Mouse (Mus musculus): ENCODE data around the gene Elmo1. TPM values are rescaled to one million over a fixed set of nuclear protein-coding genes. Genes with fewer than 3 reads are reported as not detected.

Gene Elmo1
- total and polyA plus RNA-seq, 3 experiments, result 23.1 to 50.2 (median 32.2) TPM

GRCm38 (mm10) chr13:20439488-20439887 lies 349.1 kb downstream of the Elmo1 start:
- Histone ChIP-seq H3K27ac (ENCODE audit: insufficient read depth, low read depth) (no peak overlapping the region), H3K4me3 (replicated peaks in 1 of 3; ENCODE audit: low read depth in 2 of 3, low read length in 2 of 3, poor library complexity in 1 of 3) (no peak overlapping the region), H3K4me2 (ENCODE audit: insufficient read depth, low read depth, poor library complexity, severe bottlenecking) (no peak overlapping the region), H3K9me3 (replicated peaks; ENCODE audit: low read length) (no peaks in the 10 kb centered on the region), H3K4me1 (ENCODE audit: control insufficient read depth in 1 of 2, insufficient read depth in 2 of 2) (peaks cover 2 to 14% of the 10 kb centered on the region in 2 experiments; a peak in 2 of 4 replicates), H3K79me2 (replicated peaks; ENCODE audit: control insufficient read depth, extremely low read depth, insufficient read depth, poor library complexity, severe bottlenecking) (no peaks in the 10 kb centered on the region), H3K27me3 (replicated peaks) (no peaks in the 10 kb centered on the region), H3K36me3 (replicated peaks in 1 of 2; ENCODE audit: control insufficient read depth in 1 of 2, insufficient read depth in 1 of 2, low read length in 1 of 2) (peaks cover 4 to 40% of the 10 kb centered on the region in 2 experiments), H3K9ac (ENCODE audit: insufficient read depth, low read depth) (no peak overlapping the region)
- in situ Hi-C loops (cut with MboI; ENCODE audit: low pct_ligation_motif_present, low pct_unique_long_range_greater_than_20kb, low sequenced_read_pairs), result no loop called here
- no peak for DNase-seq (ENCODE audit: extremely low read depth)
- TF ChIP-seq TCF12 (IDR thresholded peaks at IDR 0.05; ENCODE audit: low read depth, low read length) (no peak), ELF1 (IDR thresholded peaks at IDR 0.05; ENCODE audit: low read depth, low read length) (no peak), ETS1 (conservative IDR thresholded peaks at IDR 0.05; ENCODE audit: low read depth, low read length) (no peak), ZMIZ1 (IDR thresholded peaks at IDR 0.05; ENCODE audit: low read depth, low read length) (no peak), ZNF384 (IDR thresholded peaks at IDR 0.05; ENCODE audit: low read depth, low read length) (no peak), JUND (conservative IDR thresholded peaks at IDR 0.05; ENCODE audit: low read depth, low read length) (no peak), SMC3 (IDR thresholded peaks at IDR 0.05; ENCODE audit: low read depth, low read length) (no peak), POLR2A (IDR thresholded peaks at IDR 0.05; ENCODE audit: low read depth, low read length) (no peak), PAX5 (IDR thresholded peaks at IDR 0.05; ENCODE audit: low read length) (no peak), USF1 (IDR thresholded peaks at IDR 0.05; ENCODE audit: low read depth, low read length) (no peak), SIN3A (IDR thresholded peaks at IDR 0.05; ENCODE audit: low read length) (no peak), MAX (IDR thresholded peaks at IDR 0.05; ENCODE audit: low read length) (no peak), UBTF (IDR thresholded peaks at IDR 0.05; ENCODE audit: low read depth, low read length) (no peak), NELFE (IDR thresholded peaks at IDR 0.05; ENCODE audit: low read depth, low read length) (no peak), IRF4 (IDR thresholded peaks at IDR 0.05; ENCODE audit: low read depth, low read length) (no peak), USF2 (conservative IDR thresholded peaks at IDR 0.05; ENCODE audit: low read depth, low read length) (no peak), MYC (IDR thresholded peaks at IDR 0.05; ENCODE audit: low read depth, low read length) (no peak), MEF2A (IDR thresholded peaks at IDR 0.05; ENCODE audit: borderline replicate concordance, low read depth, low read length) (no peak), CTCF (conservative IDR thresholded peaks at IDR 0.05 in 1 of 2, IDR thresholded peaks at IDR 0.05 in 1 of 2; ENCODE audit: low read depth in 2 of 2, low read length in 2 of 2) (no peak), POLR2AphosphoS2 (IDR thresholded peaks at IDR 0.05; ENCODE audit: low read depth, low read length) (no peak)
- dilution Hi-C loops (cut with MboI; ENCODE audit: extremely low pct_ligation_motif_present, extremely low pct_unique_long_range_greater_than_20kb, low sequenced_read_pairs), result no loop called here

- dilution Hi-C loops (cut with MboI; ENCODE audit: extremely low pct_ligation_motif_present, extremely low pct_unique_long_range_greater_than_20kb, low sequenced_read_pairs), result no loop called here
- H3K4me2 ChIP-seq (ENCODE audit: insufficient read depth, low read depth, poor library complexity, severe bottlenecking), result no peak overlapping the region
- H3K9me3 ChIP-seq (replicated peaks; ENCODE audit: low read length), result no peaks in the 10 kb centered on the region
- no peak overlapping the region for H3K27ac ChIP-seq (ENCODE audit: insufficient read depth, low read depth)
- DNase-seq (ENCODE audit: extremely low read depth), result no peak
- peaks cover 27 to 86% of the 10 kb centered on the region in 2 experiments for H3K36me3 ChIP-seq (replicated peaks in 1 of 2; ENCODE audit: control insufficient read depth in 1 of 2, insufficient read depth in 1 of 2, low read length in 1 of 2)
- H3K4me1 ChIP-seq (ENCODE audit: control insufficient read depth in 1 of 2, insufficient read depth in 2 of 2), result no peaks in the 10 kb centered on the region
- in situ Hi-C loops (cut with MboI; ENCODE audit: low pct_ligation_motif_present, low pct_unique_long_range_greater_than_20kb, low sequenced_read_pairs), result no loop called here
- H3K9ac ChIP-seq (ENCODE audit: insufficient read depth, low read depth), result no peak overlapping the region
- H3K79me2 ChIP-seq (replicated peaks; ENCODE audit: control insufficient read depth, extremely low read depth, insufficient read depth, poor library complexity, severe bottlenecking), result no peaks in the 10 kb centered on the region
- H3K4me3 ChIP-seq (replicated peaks in 1 of 3; ENCODE audit: low read depth in 2 of 3, low read length in 2 of 3, poor library complexity in 1 of 3), result no peak overlapping the region
- H3K27me3 ChIP-seq (replicated peaks), result no peaks in the 10 kb centered on the region
- no peak for TF ChIP-seq MEF2A (IDR thresholded peaks at IDR 0.05; ENCODE audit: borderline replicate concordance, low read depth, low read length)
- no peak for TF ChIP-seq PAX5 (IDR thresholded peaks at IDR 0.05; ENCODE audit: low read length)
- TF ChIP-seq RCOR1 (conservative IDR thresholded peaks at IDR 0.05; ENCODE audit: low read depth, low read length), result no peak
- TF ChIP-seq UBTF (IDR thresholded peaks at IDR 0.05; ENCODE audit: low read depth, low read length), result no peak
Observed at GRCm38 (mm10) chr13:20450831-20451353, 360.5 kb downstream of the Elmo1 start.
